Mouse (Mus musculus) cortical plate, adult 2 months (tissue): ENCODE results near the gene Gm11549. TPM values are rescaled to one million over a fixed set of nuclear protein-coding genes. Genes with fewer than 3 reads are reported as not detected.
A peak's percentile ranks its signal among the peaks of the same experiment; 100 is the strongest.

Source experiments
- H3K27ac ChIP-seq: fragments of 200-500 bp; 2 replicates; pipeline ENCODE4 v1.5.1; 2012; ENCODE audit warnings: low read length, control low read depth, inconsistent platforms; ENCODE audit not compliant: insufficient read depth
- H3K4me1 ChIP-seq: fragments of 200-500 bp; 2 replicates; pipeline ENCODE4 v1.6.1; 2011; ENCODE audit warnings: low read length; ENCODE audit not compliant: control insufficient read depth, insufficient read depth
- H3K4me3 ChIP-seq: fragments of 200-500 bp; 2 replicates; pipeline ENCODE4 v1.5.1; 2011; ENCODE audit warnings: mild to moderate bottlenecking, low read length, control low read depth; ENCODE audit not compliant: insufficient read depth
- CTCF ChIP-seq: fragments of 200-500 bp; IDR thresholded peaks from 2 replicates; pipeline ENCODE4 v1.5.1; 2011; ENCODE audit warnings: mild to moderate bottlenecking, control low read depth, low read length; ENCODE audit not compliant: insufficient read depth; ENCODE audit errors: extremely low read depth
- POLR2A ChIP-seq: fragments of 200-500 bp; IDR thresholded peaks from 2 replicates; pipeline ENCODE4 v1.6.1; 2011; ENCODE audit warnings: mild to moderate bottlenecking, low read length, control low read depth; ENCODE audit not compliant: insufficient read depth; ENCODE audit errors: extremely low read depth
- polyA plus RNA-seq: library from polyadenylated mRNA; depleted of rRNA; stranded (reverse); fragments of >200 nt; gene quantifications from 2 replicates; pipeline ENCODE4 v1.2.3, GENCODE M21; 2012

Gm11549 gene
- polyA plus RNA-seq, 1 experiment = 37.6 TPM

GRCm38 (mm10) chr3:36496273-36496672 lies 25.3 kb downstream of the Gm11549 start:
- Histone ChIP-seq H3K27ac (no peak overlapping the region), H3K4me1 (no peaks in the 10 kb centered on the region; the same call in 1 of the 2 replicates), H3K4me3 (no peak overlapping the region)
- TF ChIP-seq POLR2A = no peak
- TF ChIP-seq CTCF = no peak

- TF ChIP-seq CTCF (peak; percentile 84), POLR2A (no peak)
- Histone ChIP-seq H3K27ac (no peak overlapping the region), H3K4me1 (no peaks in the 10 kb centered on the region; the same call in 1 of the 2 replicates), H3K4me3 (no peak overlapping the region)
Measured at GRCm38 (mm10) chr3:36495436-36495835, 26.2 kb downstream of the Gm11549 start.

GRCm38 (mm10) chr3:36494613-36495012 lies 27.0 kb downstream of the Gm11549 start:
- Histone ChIP-seq H3K27ac (no peak overlapping the region), H3K4me1 (no peaks in the 10 kb centered on the region; the same call in 1 of the 2 replicates), H3K4me3 (no peak overlapping the region)
- TF ChIP-seq CTCF (no peak), POLR2A (no peak)

GRCm38 (mm10) chr3:36493641-36494283 lies 27.9 kb downstream of the Gm11549 start:
- no peaks in the 10 kb centered on the region; the same call in 1 of the 2 replicates for H3K4me1 ChIP-seq
- no peak overlapping the region for H3K27ac ChIP-seq
- TF ChIP-seq POLR2A (no peak), CTCF (no peak)
- H3K4me3 ChIP-seq = no peak overlapping the region

- Histone ChIP-seq H3K4me1 (no peaks in the 10 kb centered on the region; the same call in 1 of the 2 replicates), H3K4me3 (no peak overlapping the region), H3K27ac (no peak overlapping the region)
- TF ChIP-seq POLR2A (no peak), CTCF (no peak)
Measured at GRCm38 (mm10) chr3:36492716-36493391, 28.8 kb downstream of the Gm11549 start.

- TF ChIP-seq POLR2A (no peak), CTCF (no peak)
- no peak overlapping the region for H3K27ac ChIP-seq
- H3K4me1 ChIP-seq = no peaks in the 10 kb centered on the region; the same call in 1 of the 2 replicates
Measured at GRCm38 (mm10) chr3:36491535-36491934, 30.1 kb downstream of the Gm11549 start.

GRCm38 (mm10) chr3:36489590-36489910 lies 32.1 kb downstream of the Gm11549 start:
- H3K4me3 ChIP-seq = no peak overlapping the region

More at GRCm38 (mm10) chr3:36491535-36491934, 30.1 kb downstream of the Gm11549 start:
- no peak overlapping the region for H3K4me3 ChIP-seq

GRCm38 (mm10) chr3:36488899-36489589 lies 32.6 kb downstream of the Gm11549 start:
- Histone ChIP-seq H3K4me3 (no peak overlapping the region), H3K4me1 (no peaks in the 10 kb centered on the region; the same call in 1 of the 2 replicates), H3K27ac (no peak overlapping the region)
- no peak for TF ChIP-seq CTCF
- TF ChIP-seq POLR2A = no peak

More at GRCm38 (mm10) chr3:36489590-36489910, 32.1 kb downstream of the Gm11549 start:
- Histone ChIP-seq H3K27ac (no peak overlapping the region), H3K4me1 (no peaks in the 10 kb centered on the region; the same call in 1 of the 2 replicates)
- no peak for TF ChIP-seq POLR2A
- TF ChIP-seq CTCF = no peak

- TF ChIP-seq CTCF (no peak), POLR2A (no peak)
- H3K27ac ChIP-seq = no peak overlapping the region
- H3K4me1 ChIP-seq = no peaks in the 10 kb centered on the region; the same call in 1 of the 2 replicates
- H3K4me3 ChIP-seq = no peak overlapping the region
Measured at GRCm38 (mm10) chr3:36488367-36488766, 33.2 kb downstream of the Gm11549 start.

- H3K27ac ChIP-seq = no peak overlapping the region
- H3K4me3 ChIP-seq = no peak overlapping the region
- TF ChIP-seq POLR2A = no peak
- no peak for TF ChIP-seq CTCF
- no peaks in the 10 kb centered on the region; the same call in 1 of the 2 replicates for H3K4me1 ChIP-seq
Measured at GRCm38 (mm10) chr3:36486881-36487280, 34.7 kb downstream of the Gm11549 start.
